8 mouse cellular contexts compared by ENCODE assay signal in genomic region chr19:28974862-28975611, GRCm38 (mm10). TPM values are rescaled to one million over a fixed set of nuclear protein-coding genes. Genes with fewer than 3 reads are reported as not detected.
A peak's percentile ranks its signal among the peaks of the same experiment; 100 is the strongest.
DNase-seq lines count a peak whose midpoint lies in the region; ATAC-seq and TF ChIP-seq lines count a peak whose summit lies in the region.

No protein-coding gene starts in this region.

- H3K4me3 ChIP-seq in hindbrain, postnatal 0 days (ENCODE audit: low read length), result peak overlapping the region; percentile 30

- H3K27ac ChIP-seq in hindbrain, postnatal 0 days, result no peak overlapping the region

- peak overlapping the region; percentile 45; the same call in 1 of the 2 replicates for H3K9ac ChIP-seq in hindbrain, postnatal 0 days (replicated peaks; ENCODE audit: low read length)

- peak; percentile 89 for ATAC-seq in hindbrain, postnatal 0 days

- H3K9me3 ChIP-seq in hindbrain, postnatal 0 days (ENCODE audit: low read length), result no peaks in the 10 kb centered on the region

- H3K36me3 ChIP-seq in hindbrain, postnatal 0 days (ENCODE audit: insufficient read depth, low read length), result no peaks in the 10 kb centered on the region

- peak; percentile 81 for TF ChIP-seq CTCF in hindbrain, postnatal 0 days (IDR thresholded peaks at IDR 0.05; ENCODE audit: low read depth)

- WGBS in hindbrain, postnatal 0 days, result 11% methylated on average over 34 of the region's 35 CpGs

- peak overlapping the region; percentile 66 for H3K4me2 ChIP-seq in hindbrain, postnatal 0 days (ENCODE audit: low read depth, low read length)

- peak; percentile 62 for DNase-seq in WW6 (ENCODE audit: low read depth, low spot score)
- peak; percentile 38 to 66 for DNase-seq in cerebellum, postnatal 4 days (ENCODE audit: low spot score in 2 of 2)
- DNase-seq in gastrocnemius, adult 8-10 months (ENCODE audit: low spot score in 2 of 2), result peak; percentile 71 to 75
- DNase-seq in hindbrain, postnatal 0 days (ENCODE audit: low spot score), result peak; percentile 77
- DNase-seq in left cerebral cortex, adult 18-20 months (ENCODE audit: low spot score in 2 of 2), result peak; percentile 85 to 86
- peak; percentile 76 to 83 for DNase-seq in lung, postnatal 4 days
- peak; percentile 89 for DNase-seq in right cerebral cortex, adult 18-20 months
- peak; percentile 29 for DNase-seq in urinary bladder, postnatal 10 days (ENCODE audit: low spot score)

- H3K27me3 ChIP-seq in hindbrain, postnatal 0 days (ENCODE audit: insufficient read depth, low read length), result no peaks in the 10 kb centered on the region

- no peaks in the 10 kb centered on the region for H3K4me1 ChIP-seq in hindbrain, postnatal 0 days (ENCODE audit: insufficient read depth, low read length)

RNA-seq across cellular contexts. Expression of gene 4430402I18Rik, which starts 7.4 kb away (rescaled TPM):
- total RNA-seq in gastrocnemius, adult 8-10 months (2022), result 1 to 10 TPM; 1.3 to 2.4 (median 1.8) TPM
- 1.1 and 1.7 TPM in 2 replicates for total RNA-seq in hindbrain, postnatal 0 days (2014; rRNA removed)
- polyA plus RNA-seq in hindbrain, postnatal 0 days (2015; fragmentation: Nextera tagmentation; extraction: Ambion mirVana), result 2.4 and 3.0 TPM in 2 replicates
- total RNA-seq in left cerebral cortex, adult 18-20 months (2021), result 1 to 10 TPM; 6.8 to 7.5 TPM

RNA-seq across cellular contexts. Expression of gene Plpp6, which starts 11.3 kb away (rescaled TPM):
- total RNA-seq in gastrocnemius, adult 8-10 months (2022), result 1 to 10 TPM; 1.7 to 2.1 (median 1.8) TPM
- 20.9 and 21.6 TPM in 2 replicates for total RNA-seq in hindbrain, postnatal 0 days (2014; rRNA removed)
- polyA plus RNA-seq in hindbrain, postnatal 0 days (2015; fragmentation: Nextera tagmentation; extraction: Ambion mirVana), result 13.8 and 14.2 TPM in 2 replicates
- 10 to 100 TPM; 52.1 to 52.3 TPM for total RNA-seq in left cerebral cortex, adult 18-20 months (2021)

RNA-seq across cellular contexts. Expression of gene Cdc37l1, which starts 15.1 kb away (rescaled TPM):
- 10 to 100 TPM; 38.6 to 45.9 (median 40.0) TPM for total RNA-seq in gastrocnemius, adult 8-10 months (2022)
- total RNA-seq in hindbrain, postnatal 0 days (2014; rRNA removed), result 40.0 and 61.8 TPM in 2 replicates
- 34.6 and 36.2 TPM in 2 replicates for polyA plus RNA-seq in hindbrain, postnatal 0 days (2015; fragmentation: Nextera tagmentation; extraction: Ambion mirVana)
- 100 to 1,000 TPM in 1 of 2 experiments, 10 to 100 TPM in 1; 99.4 to 102 TPM for total RNA-seq in left cerebral cortex, adult 18-20 months (2021)

Comparison
In these comparisons a context has a peak if more than half of its experiments do, and no peak if none do; other contexts are left out.
1. DNase-seq: peak in every context shown above with its lines; median percentile 89 in right cerebral cortex, adult 18-20 months; 86 in left cerebral cortex, adult 18-20 months; 80 in lung, postnatal 4 days; 77 in hindbrain, postnatal 0 days; 73 in gastrocnemius, adult 8-10 months; 62 in WW6; 52 in cerebellum, postnatal 4 days; 29 in urinary bladder, postnatal 10 days.